Mouse (Mus musculus): ENCODE measurements around the gene Renbp. TPM values are rescaled to one million over a fixed set of nuclear protein-coding genes. Genes with fewer than 3 reads are reported as not detected.

Renbp gene
- 9.6 TPM for polyA plus RNA-seq (2014; fragmentation: Illumina TruSeq; extraction: RNeasy Lipid Tissue Mini Kit (QIAGEN cat#74804); ENCODE audit: low read depth, low replicate concordance)

DNA sequence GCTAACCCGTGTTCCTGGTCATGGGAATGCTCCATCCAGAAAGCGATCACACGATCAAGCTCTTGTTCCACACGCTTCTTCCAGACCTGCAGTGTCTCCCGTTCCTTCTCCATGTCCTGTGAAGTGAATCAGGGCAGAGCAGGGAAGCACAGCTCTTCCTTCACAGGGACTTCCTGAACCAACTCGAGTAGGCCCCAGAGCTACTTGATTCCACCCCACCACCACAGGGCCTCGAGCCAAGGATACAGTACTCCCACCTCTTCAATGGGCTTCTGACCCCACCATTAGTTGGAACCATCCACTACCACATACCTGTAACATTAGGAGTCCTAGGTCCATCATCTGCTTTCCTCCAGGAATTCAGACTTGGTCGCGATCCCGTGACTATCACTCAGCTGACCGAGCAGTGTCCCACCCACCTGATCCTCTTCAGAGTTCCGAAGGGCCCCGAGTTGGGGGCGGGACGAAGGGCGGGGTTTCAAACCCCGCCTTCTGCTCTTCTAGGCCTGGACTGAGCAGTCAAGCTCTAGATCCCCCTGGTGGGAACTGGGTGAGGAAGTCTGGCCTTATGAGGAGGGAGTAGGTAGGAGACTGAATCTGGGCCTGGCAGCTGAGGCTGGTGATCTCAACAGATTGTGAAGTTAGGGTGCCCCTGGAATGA is at the start of gene Renbp:
Gene Renbp, minus strand, starts transcription at position 449 of the 661 bp plus-strand sequence.

DNA sequence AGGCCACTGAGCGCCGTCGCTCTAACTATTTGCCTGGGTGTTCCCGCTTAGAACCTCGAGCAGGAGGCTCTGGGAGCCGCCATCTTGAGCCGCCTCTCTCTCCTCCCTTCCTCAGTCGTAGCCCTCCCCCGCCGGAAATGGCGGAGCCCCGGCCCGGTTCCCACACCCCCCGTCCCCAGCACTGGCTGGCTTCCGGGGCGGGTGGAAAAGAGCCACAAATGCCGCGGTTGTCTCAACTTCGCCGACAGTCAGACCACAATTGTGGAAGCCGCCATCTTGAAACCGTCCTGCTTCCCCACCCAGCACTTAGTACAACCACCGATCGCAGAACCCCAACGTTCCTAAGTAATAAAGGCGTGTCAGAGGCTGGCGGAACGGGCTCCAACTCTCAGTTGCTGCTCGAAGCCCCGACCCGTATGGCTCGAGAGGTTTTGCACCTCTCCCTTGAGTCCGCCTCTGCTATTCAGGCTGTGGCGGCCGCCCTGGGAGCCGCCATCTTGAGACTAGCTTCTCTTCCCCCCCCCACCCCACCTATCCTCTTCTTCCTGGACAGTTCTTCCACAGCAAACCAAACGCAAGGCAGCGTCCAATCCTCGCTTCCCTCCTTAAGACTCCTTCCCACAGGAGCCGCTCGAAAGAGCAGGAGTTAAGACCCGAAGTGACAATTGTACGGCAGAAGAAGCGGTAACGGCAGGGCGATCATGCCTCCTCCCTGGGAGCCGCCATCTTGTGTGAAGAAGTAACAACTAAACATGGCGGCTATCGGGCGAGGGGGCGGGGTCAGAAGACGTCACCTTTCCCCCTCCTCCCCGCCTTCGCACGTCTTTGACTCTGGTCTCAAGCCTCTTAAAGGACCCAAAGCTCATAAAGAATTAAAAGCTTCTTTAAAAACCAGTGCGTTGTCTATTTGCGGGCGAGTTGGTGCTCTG is 35.9 kb upstream of the Renbp start, which contains the start of gene Hcfc1:
Gene Hcfc1, minus strand, starts transcription at position 110 of the 929 bp plus-strand sequence.

GRCm38 (mm10) chrX:73921823-73922549 is 8.7 kb downstream of the Renbp start, which contains the start of the genes Arhgap4 and Naa10:
Gene Arhgap4 (minus strand): TSS chrX:73921870.
Gene Naa10 (minus strand): TSS chrX:73921944.

GRCm38 (mm10) chrX:73895719-73896118 is 34.9 kb downstream of the Renbp start, which contains the start of gene L1cam:
Gene L1cam (minus strand): TSS chrX:73896105.

DNA sequence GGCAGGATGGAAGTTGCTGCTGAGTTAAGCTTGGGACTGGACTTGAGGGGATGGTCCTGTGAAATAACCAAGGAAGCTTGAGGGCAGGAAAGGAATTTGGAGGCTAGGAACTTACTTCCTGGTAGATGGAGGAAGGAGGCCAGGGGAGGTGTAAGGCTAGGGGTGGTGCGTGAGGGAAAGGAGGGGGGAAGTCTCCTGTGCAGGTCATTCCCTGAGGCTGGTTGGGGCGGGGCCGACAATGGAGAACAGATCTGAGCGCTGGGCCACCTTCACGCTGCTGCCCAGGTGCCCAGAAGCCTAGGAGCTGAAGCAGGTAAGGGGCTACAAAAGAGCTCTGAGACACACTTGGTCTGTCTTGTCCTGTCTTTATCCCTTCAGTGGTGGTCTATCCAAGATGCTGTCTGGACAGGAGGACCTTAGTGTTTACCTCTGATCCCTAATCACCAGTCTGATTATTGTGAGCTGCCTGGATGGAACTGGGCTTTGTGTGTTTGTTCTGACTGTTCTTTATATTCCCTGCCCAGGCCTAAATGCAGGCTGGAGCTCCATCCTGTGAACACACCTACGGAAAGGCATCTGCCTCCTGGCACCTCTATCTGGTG is 39.0 kb downstream of the Renbp start, which contains the start of gene Avpr2:
Gene Avpr2, plus strand, starts transcription at position 552 of the 602 bp plus-strand sequence.

Other genes starting within 250 kb of the Renbp start
- 215 TPM for gene Bcap31, start 214.7 kb downstream of the Renbp start, polyA plus RNA-seq (2014; fragmentation: Illumina TruSeq; extraction: RNeasy Lipid Tissue Mini Kit (QIAGEN cat#74804); ENCODE audit: low read depth, low replicate concordance)
- 1.0 TPM for gene Abcd1, start 214.3 kb downstream of the Renbp start, polyA plus RNA-seq (2014; fragmentation: Illumina TruSeq; extraction: RNeasy Lipid Tissue Mini Kit (QIAGEN cat#74804); ENCODE audit: low read depth, low replicate concordance)
- not detected for gene Plxnb3, start 173.8 kb downstream of the Renbp start, polyA plus RNA-seq (2014; fragmentation: Illumina TruSeq; extraction: RNeasy Lipid Tissue Mini Kit (QIAGEN cat#74804); ENCODE audit: low read depth, low replicate concordance)
- gene Srpk3, start 156.4 kb downstream of the Renbp start, polyA plus RNA-seq (2014; fragmentation: Illumina TruSeq; extraction: RNeasy Lipid Tissue Mini Kit (QIAGEN cat#74804); ENCODE audit: low read depth, low replicate concordance) = not detected
- gene Idh3g, start 144.0 kb downstream of the Renbp start, polyA plus RNA-seq (2014; fragmentation: Illumina TruSeq; extraction: RNeasy Lipid Tissue Mini Kit (QIAGEN cat#74804); ENCODE audit: low read depth, low replicate concordance) = 73.0 TPM
- 30.3 TPM for gene Ssr4, start 143.8 kb downstream of the Renbp start, polyA plus RNA-seq (2014; fragmentation: Illumina TruSeq; extraction: RNeasy Lipid Tissue Mini Kit (QIAGEN cat#74804); ENCODE audit: low read depth, low replicate concordance)
- gene Pdzd4, start 105.9 kb downstream of the Renbp start, polyA plus RNA-seq (2014; fragmentation: Illumina TruSeq; extraction: RNeasy Lipid Tissue Mini Kit (QIAGEN cat#74804); ENCODE audit: low read depth, low replicate concordance) = 0.36 TPM
- gene Avpr2, start 38.7 kb downstream of the Renbp start, polyA plus RNA-seq (2014; fragmentation: Illumina TruSeq; extraction: RNeasy Lipid Tissue Mini Kit (QIAGEN cat#74804); ENCODE audit: low read depth, low replicate concordance) = 10.0 TPM
- 4.2 TPM for gene L1cam, start 34.7 kb downstream of the Renbp start, polyA plus RNA-seq (2014; fragmentation: Illumina TruSeq; extraction: RNeasy Lipid Tissue Mini Kit (QIAGEN cat#74804); ENCODE audit: low read depth, low replicate concordance)
- gene Arhgap4, start 9.0 kb downstream of the Renbp start, polyA plus RNA-seq (2014; fragmentation: Illumina TruSeq; extraction: RNeasy Lipid Tissue Mini Kit (QIAGEN cat#74804); ENCODE audit: low read depth, low replicate concordance) = 0.85 TPM
- 5.3 TPM for gene Naa10, start 8.9 kb downstream of the Renbp start, polyA plus RNA-seq (2014; fragmentation: Illumina TruSeq; extraction: RNeasy Lipid Tissue Mini Kit (QIAGEN cat#74804); ENCODE audit: low read depth, low replicate concordance)
- 22.0 TPM for gene Hcfc1, start 35.5 kb upstream of the Renbp start, polyA plus RNA-seq (2014; fragmentation: Illumina TruSeq; extraction: RNeasy Lipid Tissue Mini Kit (QIAGEN cat#74804); ENCODE audit: low read depth, low replicate concordance)
- 37.3 TPM for gene Irak1, start 93.1 kb upstream of the Renbp start, polyA plus RNA-seq (2014; fragmentation: Illumina TruSeq; extraction: RNeasy Lipid Tissue Mini Kit (QIAGEN cat#74804); ENCODE audit: low read depth, low replicate concordance)
- gene Opn1mw, start 196.6 kb upstream of the Renbp start, polyA plus RNA-seq (2014; fragmentation: Illumina TruSeq; extraction: RNeasy Lipid Tissue Mini Kit (QIAGEN cat#74804); ENCODE audit: low read depth, low replicate concordance) = not detected
- gene Mecp2, start 204.5 kb upstream of the Renbp start, polyA plus RNA-seq (2014; fragmentation: Illumina TruSeq; extraction: RNeasy Lipid Tissue Mini Kit (QIAGEN cat#74804); ENCODE audit: low read depth, low replicate concordance) = 18.0 TPM
- gene Tex28, start 237.0 kb upstream of the Renbp start, polyA plus RNA-seq (2014; fragmentation: Illumina TruSeq; extraction: RNeasy Lipid Tissue Mini Kit (QIAGEN cat#74804); ENCODE audit: low read depth, low replicate concordance) = not detected
- not detected for gene Tktl1, start 246.4 kb upstream of the Renbp start, polyA plus RNA-seq (2014; fragmentation: Illumina TruSeq; extraction: RNeasy Lipid Tissue Mini Kit (QIAGEN cat#74804); ENCODE audit: low read depth, low replicate concordance)